Mouse (Mus musculus): ENCODE measurements around the gene Ugt8a.

Ugt8a gene

GRCm38 (mm10) chr3:125938092-125938755, at the start of gene Ugt8a:
TSS of gene Ugt8a (minus strand) at chr3:125938619.
- no peak for DNase-seq (ENCODE audit: low read depth)

- DNase-seq (ENCODE audit: low read depth), result no peak
Measured at GRCm38 (mm10) chr3:125986639-125987038, 48.2 kb upstream of the Ugt8a start.

GRCm38 (mm10) chr3:125983707-125984420, 45.4 kb upstream of the Ugt8a start:
- no peak for DNase-seq (ENCODE audit: low read depth)

DNA sequence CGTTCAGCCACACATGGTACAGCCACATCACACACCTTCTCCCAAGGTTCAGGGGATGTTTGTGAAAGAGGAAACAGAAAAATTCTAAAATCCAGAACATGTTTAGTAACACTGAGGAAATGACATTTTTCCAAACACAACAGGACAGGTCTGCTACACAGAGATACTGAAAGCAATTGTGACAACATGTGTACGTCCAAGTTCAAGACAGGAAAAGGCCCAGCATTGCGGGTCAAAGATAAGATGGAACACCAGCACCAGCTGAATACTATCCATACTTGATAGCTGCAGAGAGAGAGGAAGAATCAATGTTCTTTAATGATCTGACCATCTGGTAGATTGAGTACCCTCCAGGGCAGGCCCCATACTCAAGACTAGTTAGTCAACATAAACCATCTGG, 41.1 kb upstream of the Ugt8a start:
- DNase-seq (ENCODE audit: low read depth), result no peak

DNA sequence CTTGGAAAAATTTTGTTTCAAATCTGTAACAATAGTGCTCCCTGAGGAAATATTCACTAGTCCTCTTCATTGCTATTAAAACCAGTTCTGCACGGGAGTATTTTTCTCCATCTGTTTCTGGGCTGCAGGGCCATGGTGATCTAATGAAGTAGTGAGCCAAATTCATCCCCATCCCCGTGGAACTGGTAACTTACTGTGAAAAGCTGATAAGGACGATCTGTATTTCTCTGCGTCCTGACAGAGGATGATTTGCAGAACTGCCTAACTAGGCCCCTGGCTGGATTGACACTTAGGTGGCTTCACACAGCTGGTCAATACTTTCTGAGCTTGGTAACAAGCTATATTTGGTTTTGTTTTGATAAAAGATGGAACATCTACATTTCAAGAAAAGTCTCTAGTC, 37.5 kb upstream of the Ugt8a start:
- no peak for DNase-seq (ENCODE audit: low read depth)

DNA sequence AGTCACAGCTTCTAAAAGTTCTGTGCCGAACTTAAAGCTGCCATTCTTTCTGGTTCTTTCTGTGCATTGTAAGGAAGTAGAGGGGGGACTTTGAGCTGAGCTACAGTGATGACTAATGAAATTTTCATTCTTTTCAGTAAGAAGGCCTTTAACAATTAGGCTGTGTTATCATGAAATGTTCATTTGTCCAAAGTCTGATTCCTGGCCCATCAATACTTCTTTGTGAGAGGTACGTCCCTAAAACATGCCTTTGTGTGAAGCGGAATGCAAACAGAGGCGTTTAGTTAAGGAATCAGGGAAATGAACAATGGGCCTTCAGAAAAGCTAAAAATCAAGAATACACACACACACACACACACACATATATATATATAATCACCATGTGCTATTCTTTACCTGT, 31.0 kb upstream of the Ugt8a start:
- no peak for DNase-seq (ENCODE audit: low read depth)

GRCm38 (mm10) chr3:125956196-125956885, 17.9 kb upstream of the Ugt8a start:
- no peak for DNase-seq (ENCODE audit: low read depth)

DNA sequence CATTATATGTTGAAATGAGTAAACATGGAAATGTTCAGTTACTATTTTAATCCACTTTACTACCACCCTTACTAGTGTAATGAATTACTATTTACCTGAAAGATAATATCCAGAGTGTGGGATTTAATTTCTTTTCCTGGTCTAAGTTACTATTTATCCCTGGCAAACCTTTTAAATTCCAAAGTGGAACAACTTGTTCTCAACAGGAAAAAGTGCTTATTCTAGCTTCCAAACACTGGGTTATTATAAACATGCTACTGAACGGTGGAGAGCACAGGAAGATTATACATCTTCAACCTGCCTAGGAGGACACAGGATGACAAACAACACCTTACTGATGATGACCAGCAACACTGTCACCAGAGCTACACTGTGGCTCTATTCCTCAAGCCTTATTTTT, 16.5 kb upstream of the Ugt8a start:
- DNase-seq (ENCODE audit: low read depth), result no peak

DNA sequence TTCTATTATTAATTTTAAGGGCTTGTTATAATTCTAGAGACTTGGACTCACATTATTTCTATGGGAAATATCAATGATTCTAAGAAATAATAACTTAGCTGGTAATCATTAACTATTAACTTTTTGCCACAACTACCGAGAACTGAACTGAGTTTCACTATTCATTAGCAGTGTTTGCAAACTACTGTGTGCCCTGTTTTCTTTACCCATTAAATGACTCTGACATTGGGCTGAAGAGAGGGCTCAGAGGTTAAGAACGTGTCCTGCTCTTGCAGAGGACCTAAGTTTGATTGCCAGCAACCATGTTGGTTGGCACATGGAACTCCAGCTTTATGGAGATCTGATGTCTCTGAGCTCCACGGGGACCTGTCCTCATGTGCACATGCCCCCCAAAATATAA, 2.4 kb upstream of the Ugt8a start:
- no peak for DNase-seq (ENCODE audit: low read depth)

DNA sequence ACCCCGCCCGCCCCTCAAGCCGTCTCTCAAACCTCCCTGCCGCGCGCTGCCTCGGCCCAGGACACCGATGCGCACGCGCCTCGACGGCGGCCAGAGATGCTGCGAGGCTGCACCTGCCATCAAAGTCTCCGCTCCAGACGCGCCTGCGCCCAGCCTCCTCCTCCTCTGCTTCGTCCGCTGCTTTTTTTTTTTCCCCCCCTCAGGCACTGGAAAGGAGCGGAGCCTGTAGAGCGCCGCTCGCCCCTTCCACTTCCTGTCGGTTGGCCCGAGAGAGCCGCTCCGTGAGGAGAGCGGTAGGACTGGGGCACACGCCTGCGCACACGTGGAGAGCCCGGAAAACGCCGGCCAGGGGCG, 314 bp upstream of the Ugt8a start:
- DNase-seq (ENCODE audit: low read depth), result no peak

- DNase-seq (ENCODE audit: low read depth), result no peak
Measured at GRCm38 (mm10) chr3:125937536-125938091, 805 bp downstream of the Ugt8a start.

DNA sequence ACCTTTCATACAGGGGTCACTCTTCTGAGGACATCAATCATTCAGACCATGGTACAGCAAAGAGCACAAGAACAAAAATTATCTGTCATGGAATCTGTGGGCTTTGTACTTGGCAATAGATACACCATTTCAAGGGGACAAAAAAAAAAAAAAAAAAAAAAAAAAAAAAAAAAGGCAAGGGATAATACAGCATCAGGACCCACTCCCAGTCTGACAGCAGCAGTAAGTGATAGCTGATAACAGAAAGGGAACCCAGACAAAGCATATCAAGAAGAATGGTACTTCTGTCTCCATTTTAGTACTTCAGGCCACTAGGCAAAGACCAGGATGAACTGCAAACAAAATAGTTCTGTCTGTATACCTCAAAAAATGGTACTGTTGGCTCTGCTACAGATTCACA, 2.6 kb downstream of the Ugt8a start:
- DNase-seq (ENCODE audit: low read depth), result no peak

GRCm38 (mm10) chr3:125932594-125933237, 5.7 kb downstream of the Ugt8a start:
- no peak for DNase-seq (ENCODE audit: low read depth)

GRCm38 (mm10) chr3:125931059-125931458, 7.4 kb downstream of the Ugt8a start:
- no peak for DNase-seq (ENCODE audit: low read depth)

DNA sequence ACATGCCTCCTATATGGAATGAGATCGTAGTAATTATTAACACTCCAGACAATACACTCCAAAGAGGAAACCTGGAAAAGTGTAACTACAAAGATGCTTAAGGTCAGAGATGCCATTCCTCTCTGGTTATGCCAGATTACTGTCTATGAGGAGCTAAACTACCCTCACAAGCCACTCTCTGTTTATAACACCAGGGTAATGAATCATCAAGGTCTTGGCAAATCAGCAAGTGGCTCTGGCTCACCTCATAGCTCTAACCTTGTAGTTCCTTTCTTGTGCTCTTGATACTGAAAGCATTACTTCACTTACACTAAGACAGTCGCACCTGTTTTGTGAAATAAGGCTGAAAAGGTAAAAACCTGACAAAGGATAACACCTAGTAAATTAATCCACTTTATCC, 17.5 kb downstream of the Ugt8a start:
- DNase-seq (ENCODE audit: low read depth), result no peak

- DNase-seq (ENCODE audit: low read depth), result no peak
Measured at GRCm38 (mm10) chr3:125898976-125899375, 39.4 kb downstream of the Ugt8a start.

DNA sequence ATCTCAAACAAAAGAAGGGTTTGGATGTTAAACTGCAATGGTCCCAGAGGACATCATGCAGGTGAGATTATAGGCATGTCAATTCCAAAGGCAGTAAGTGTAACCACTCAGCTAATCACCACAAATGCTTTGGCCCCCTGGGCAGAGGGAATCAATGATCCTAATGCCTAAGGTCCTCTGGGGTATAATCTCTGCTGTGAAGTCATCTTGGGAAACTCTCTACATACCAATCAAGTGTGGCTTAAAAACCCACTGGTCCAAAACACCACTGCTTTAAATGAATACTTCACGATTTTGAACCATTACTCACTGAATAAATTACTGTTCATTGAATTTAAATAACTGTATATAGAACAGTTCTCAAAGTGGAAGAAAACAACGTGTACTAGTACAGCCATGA, 51.3 kb downstream of the Ugt8a start:
- no peak for DNase-seq (ENCODE audit: low read depth)

- no peak for DNase-seq (ENCODE audit: low read depth)
Measured at GRCm38 (mm10) chr3:125884879-125885278, 53.5 kb downstream of the Ugt8a start.

DNA sequence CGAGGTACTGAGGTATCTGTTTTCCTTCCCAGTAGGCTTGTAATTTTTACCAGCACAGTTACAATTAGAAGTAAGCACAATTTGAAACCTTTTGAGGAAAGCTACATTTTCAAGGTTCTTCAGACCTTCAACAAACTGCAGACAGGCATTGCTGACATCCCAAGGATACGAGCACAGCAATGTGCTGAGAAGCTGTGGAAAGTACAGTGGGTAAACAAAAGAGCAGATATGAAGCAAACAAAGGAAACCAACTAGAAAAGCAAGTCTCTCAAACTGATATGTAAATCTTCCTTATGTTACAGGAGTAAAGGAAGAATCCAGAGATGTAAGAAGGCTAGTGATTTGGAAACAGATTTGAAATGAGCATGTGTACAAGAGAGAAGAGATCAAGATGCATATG, 54.0 kb downstream of the Ugt8a start:
- no peak for DNase-seq (ENCODE audit: low read depth)

GRCm38 (mm10) chr3:125883009-125883408, 55.4 kb downstream of the Ugt8a start:
- DNase-seq (ENCODE audit: low read depth), result no peak

DNA sequence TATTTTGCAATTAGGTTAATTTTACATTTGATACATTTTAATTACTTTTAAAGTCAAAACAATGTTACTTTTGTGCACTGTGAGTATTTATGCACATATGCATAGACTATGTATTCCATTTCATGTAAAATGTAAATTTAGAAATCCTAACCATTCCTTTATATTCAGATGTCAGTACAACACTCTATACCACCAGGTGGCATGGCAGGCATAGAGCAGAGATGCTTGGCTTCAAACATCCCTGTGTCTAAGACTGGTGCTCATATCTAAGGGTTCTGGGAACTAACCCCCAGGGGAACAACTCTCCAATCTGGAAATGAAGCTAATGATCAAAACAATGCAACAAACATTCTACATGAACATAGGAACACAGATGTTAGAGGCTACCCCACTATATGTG, 56.6 kb downstream of the Ugt8a start:
- no peak for DNase-seq (ENCODE audit: low read depth)

- DNase-seq (ENCODE audit: low read depth), result no peak
Measured at GRCm38 (mm10) chr3:125874371-125874770, 64.0 kb downstream of the Ugt8a start.

DNA sequence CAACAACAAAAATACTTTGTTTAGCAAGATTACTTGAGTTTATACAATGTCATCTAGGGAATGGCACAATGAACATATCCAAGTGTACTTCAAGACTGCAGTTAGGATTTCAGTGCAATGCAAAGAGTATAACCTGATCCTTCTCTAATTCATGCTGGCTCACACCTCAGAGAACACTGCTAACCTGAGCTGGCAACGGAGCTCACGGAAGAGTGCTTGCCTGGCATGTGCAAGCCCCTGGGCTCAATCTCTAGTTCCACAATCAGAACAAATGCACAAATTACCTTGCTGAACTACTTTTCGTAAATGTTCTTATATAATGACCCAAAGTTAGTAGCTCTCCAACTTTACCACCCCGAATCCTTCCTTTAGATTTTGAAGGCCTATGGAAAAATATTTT, 68.5 kb downstream of the Ugt8a start:
- DNase-seq (ENCODE audit: low read depth), result no peak
